Mouse (Mus musculus): ENCODE measurements around the gene Plxnd1.

Plxnd1 gene

GRCm38 (mm10) chr6:115959151-115959691 lies 35.6 kb downstream of the Plxnd1 start:
- no peak for DNase-seq (ENCODE audit: extremely low read depth, low read depth)

GRCm38 (mm10) chr6:115958445-115958844 lies 36.4 kb downstream of the Plxnd1 start:
- no peak for DNase-seq (ENCODE audit: extremely low read depth, low read depth)

GRCm38 (mm10) chr6:115957681-115958080 lies 37.1 kb downstream of the Plxnd1 start:
- no peak for DNase-seq (ENCODE audit: extremely low read depth, low read depth)

- no peak for DNase-seq (ENCODE audit: extremely low read depth, low read depth)
Observed at GRCm38 (mm10) chr6:115956922-115957601, 37.7 kb downstream of the Plxnd1 start.

GRCm38 (mm10) chr6:115956418-115956921 lies 38.3 kb downstream of the Plxnd1 start:
- DNase-seq (ENCODE audit: extremely low read depth, low read depth), result no peak

- DNase-seq (ENCODE audit: extremely low read depth, low read depth), result no peak
Observed at GRCm38 (mm10) chr6:115955664-115956063, 39.1 kb downstream of the Plxnd1 start.

- DNase-seq (ENCODE audit: extremely low read depth, low read depth), result no peak
Observed at GRCm38 (mm10) chr6:115955169-115955568, 39.6 kb downstream of the Plxnd1 start.

GRCm38 (mm10) chr6:115954506-115955074 lies 40.2 kb downstream of the Plxnd1 start:
- no peak for DNase-seq (ENCODE audit: extremely low read depth, low read depth)

- DNase-seq (ENCODE audit: extremely low read depth, low read depth), result peak; percentile 58
Observed at GRCm38 (mm10) chr6:115946389-115946788, 48.4 kb downstream of the Plxnd1 start.

GRCm38 (mm10) chr6:115945633-115946032 lies 49.2 kb downstream of the Plxnd1 start:
- no peak for DNase-seq (ENCODE audit: extremely low read depth, low read depth)

GRCm38 (mm10) chr6:115944638-115945037 lies 50.2 kb downstream of the Plxnd1 start, which contains the start of gene H1foo:
Gene H1foo, plus strand, starts transcription at chr6:115944938.
- no peak for DNase-seq (ENCODE audit: extremely low read depth, low read depth)

- DNase-seq (ENCODE audit: extremely low read depth, low read depth), result no peak
Observed at GRCm38 (mm10) chr6:115943498-115944427, 51.0 kb downstream of the Plxnd1 start.

GRCm38 (mm10) chr6:115941128-115941527 lies 53.7 kb downstream of the Plxnd1 start:
- DNase-seq (ENCODE audit: extremely low read depth, low read depth), result peak; percentile 11

GRCm38 (mm10) chr6:115940603-115941002 lies 54.2 kb downstream of the Plxnd1 start:
- no peak for DNase-seq (ENCODE audit: extremely low read depth, low read depth)

GRCm38 (mm10) chr6:115938798-115939197 lies 56.0 kb downstream of the Plxnd1 start:
- DNase-seq (ENCODE audit: extremely low read depth, low read depth), result no peak

- DNase-seq (ENCODE audit: extremely low read depth, low read depth), result no peak
Observed at GRCm38 (mm10) chr6:115938011-115938410, 56.8 kb downstream of the Plxnd1 start.

- no peak for DNase-seq (ENCODE audit: extremely low read depth, low read depth)
Observed at GRCm38 (mm10) chr6:115935544-115935943, 59.3 kb downstream of the Plxnd1 start.

- DNase-seq (ENCODE audit: extremely low read depth, low read depth), result no peak
Observed at GRCm38 (mm10) chr6:115932391-115932790, 62.4 kb downstream of the Plxnd1 start.

GRCm38 (mm10) chr6:115931639-115932038 lies 63.2 kb downstream of the Plxnd1 start, which contains the start of gene Rho:
Gene Rho, plus strand, starts transcription at chr6:115931748.
- DNase-seq (ENCODE audit: extremely low read depth, low read depth), result no peak

GRCm38 (mm10) chr6:115930018-115930417 lies 64.8 kb downstream of the Plxnd1 start:
- DNase-seq (ENCODE audit: extremely low read depth, low read depth), result no peak
